Mouse (Mus musculus) heart, embryonic 15.5 days (tissue): ENCODE measurements around the gene Cers5. TPM values are rescaled to one million over a fixed set of nuclear protein-coding genes. Genes with fewer than 3 reads are reported as not detected.
A peak's percentile ranks its signal among the peaks of the same experiment; 100 is the strongest.
"Not testable (repeated sequence)": the region's sequence is repeated elsewhere in the genome, so short reads cannot be mapped to it uniquely, and the experiment has no call there.

Source experiments
- ATAC-seq: fragments of 200-750 bp; cut with Nextera tagmentation; replicated peaks from 2 replicates; pipeline ENCODE4 v1.8.0; 2017; ENCODE audit warnings: low read depth, moderate TSS enrichment; ENCODE audit not compliant: insufficient number of reproducible peaks, insufficient read depth, low FRiP score
- H3K27ac ChIP-seq: fragments of 300-500 bp; sonication (generic); 2 replicates; pipeline ENCODE4 v1.5.1; 2015; ENCODE audit warnings: mild to moderate bottlenecking, inconsistent platforms
- H3K27me3 ChIP-seq: fragments of 300-500 bp; sonication (generic); 2 replicates; pipeline ENCODE4 v1.6.1; 2015; ENCODE audit warnings: inconsistent platforms
- H3K36me3 ChIP-seq: fragments of 300-500 bp; sonication (generic); 2 replicates; pipeline ENCODE4 v1.6.1; 2015; ENCODE audit warnings: mild to moderate bottlenecking, inconsistent platforms
- H3K4me1 ChIP-seq: fragments of 300-500 bp; sonication (generic); replicated peaks from 2 replicates; pipeline ENCODE4 v1.6.1; 2015; ENCODE audit warnings: inconsistent platforms
- H3K4me2 ChIP-seq: fragments of 300-500 bp; sonication (generic); 2 replicates; pipeline ENCODE4 v1.6.1; 2015; ENCODE audit warnings: inconsistent platforms, mild to moderate bottlenecking, moderate library complexity
- H3K4me3 ChIP-seq: fragments of 300-500 bp; sonication (generic); 2 replicates; pipeline ENCODE4 v1.5.1; 2015; ENCODE audit warnings: mild to moderate bottlenecking, inconsistent platforms
- H3K9ac ChIP-seq: fragments of 300-500 bp; sonication (generic); 2 replicates; pipeline ENCODE4 v1.6.1; 2015; ENCODE audit warnings: mild to moderate bottlenecking, inconsistent platforms
- H3K9me3 ChIP-seq: fragments of 300-500 bp; sonication (generic); replicated peaks from 2 replicates; pipeline ENCODE4 v1.6.1; 2016; ENCODE audit warnings: inconsistent platforms
- WGBS: fragments of 180-500 bp; shearing (Covaris S2); methylation state at CpG from one replicate; pipeline ENCODE4 v1.1.7; 2015; ENCODE audit warnings: mixed read lengths; 5-methylcytosine and 5-hydroxymethylcytosine counted together
- polyA plus RNA-seq: library from polyadenylated mRNA; unstranded; fragments of >200 nt; fragmentation: Nextera tagmentation; extraction: Ambion mirVana; gene quantifications from 2 replicates; pipeline ENCODE4 v1.2.1, GENCODE M21; 2015

Gene Cers5
- polyA plus RNA-seq, 1 experiment from 2014 or later = 47.6 TPM

DNA sequence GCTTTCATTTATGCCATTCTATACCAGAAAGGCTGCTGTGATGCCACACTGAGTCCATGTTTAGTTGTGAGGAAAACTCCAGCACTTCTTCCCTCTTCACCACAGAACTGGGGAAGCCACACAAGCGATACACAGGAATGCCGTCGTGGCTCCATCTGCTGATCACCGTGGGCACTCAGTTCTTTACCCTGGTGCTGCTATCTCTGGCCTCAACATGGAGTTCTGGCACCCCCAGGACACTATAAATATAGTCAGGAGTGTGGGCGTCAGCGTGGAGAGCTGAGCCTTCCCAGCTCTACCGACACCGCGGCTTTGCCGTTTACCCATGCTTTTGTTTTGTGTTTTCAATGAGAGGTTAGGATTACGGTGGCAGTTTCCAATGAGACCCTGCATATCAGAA is 36.0 kb downstream of the Cers5 start:
- WGBS = 72% methylated on average over 11 of the region's 11 CpGs
- Histone ChIP-seq H3K4me1 (no peaks in the 10 kb centered on the region), H3K4me2 (no peak overlapping the region), H3K9me3 (no peaks in the 10 kb centered on the region), H3K27me3 (no peaks in the 10 kb centered on the region), H3K4me3 (no peak overlapping the region), H3K36me3 (peaks cover 58% of the 10 kb centered on the region), H3K27ac (no peak overlapping the region), H3K9ac (no peak overlapping the region)
- no peak for ATAC-seq

- no peaks in the 10 kb centered on the region for H3K9me3 ChIP-seq
- H3K9ac ChIP-seq = no peak overlapping the region
- no peak overlapping the region for H3K27ac ChIP-seq
- no peaks in the 10 kb centered on the region for H3K4me1 ChIP-seq
- WGBS = 84% methylated on average over 2 of the region's 2 CpGs
- ATAC-seq = no peak
- no peaks in the 10 kb centered on the region for H3K27me3 ChIP-seq
- no peak overlapping the region for H3K4me3 ChIP-seq
- peaks cover 52% of the 10 kb centered on the region for H3K36me3 ChIP-seq
- H3K4me2 ChIP-seq = no peak overlapping the region
Measured at GRCm38 (mm10) chr15:99735631-99736030, 37.1 kb downstream of the Cers5 start.

GRCm38 (mm10) chr15:99733186-99733585 is 39.5 kb downstream of the Cers5 start:
- no peaks in the 10 kb centered on the region for H3K27me3 ChIP-seq
- H3K4me2 ChIP-seq = no peak overlapping the region
- ATAC-seq = no peak
- 95% methylated on average over 5 of the region's 5 CpGs for WGBS
- H3K9me3 ChIP-seq = 0 out of 2 replicates have a peak, but pooled peaks cover 4% of the 10 kb centered on the region
- peaks cover 48% of the 10 kb centered on the region for H3K36me3 ChIP-seq
- H3K27ac ChIP-seq = no peak overlapping the region
- no peak overlapping the region for H3K4me3 ChIP-seq
- no peak overlapping the region for H3K9ac ChIP-seq
- H3K4me1 ChIP-seq = no peaks in the 10 kb centered on the region

DNA sequence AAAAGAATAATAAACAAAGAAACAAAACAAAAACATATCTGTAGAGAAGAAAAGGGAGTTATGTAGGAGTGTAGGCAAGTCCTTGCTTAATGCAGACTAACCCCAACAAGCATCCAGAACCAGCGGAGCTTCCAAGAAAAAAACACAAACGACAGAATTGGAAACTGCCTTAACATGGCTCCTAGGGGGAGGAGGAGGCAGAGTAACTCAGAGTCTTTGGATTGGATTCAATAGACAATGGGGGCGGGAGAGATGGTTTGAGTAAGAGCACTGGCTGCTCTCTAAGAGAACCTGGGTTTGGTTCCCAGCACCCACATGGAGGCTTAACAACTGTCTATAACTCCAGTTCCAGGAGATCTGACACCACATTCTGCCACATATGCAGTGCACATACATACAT is 41.0 kb downstream of the Cers5 start:
- H3K9me3 ChIP-seq = 0 out of 2 replicates have a peak, but pooled peaks cover 4% of the 10 kb centered on the region
- no peaks in the 10 kb centered on the region for H3K27me3 ChIP-seq
- H3K36me3 ChIP-seq = peaks cover 45% of the 10 kb centered on the region
- no peak for ATAC-seq
- H3K9ac ChIP-seq = no peak overlapping the region
- 88% methylated on average over 3 of the region's 3 CpGs for WGBS
- H3K4me1 ChIP-seq = peaks cover 2% of the 10 kb centered on the region
- H3K27ac ChIP-seq = no peak overlapping the region
- no peak overlapping the region for H3K4me2 ChIP-seq
- no peak overlapping the region for H3K4me3 ChIP-seq

GRCm38 (mm10) chr15:99731167-99731566 is 41.5 kb downstream of the Cers5 start:
- H3K4me2 ChIP-seq = no peak overlapping the region
- no peaks in the 10 kb centered on the region for H3K27me3 ChIP-seq
- no peak overlapping the region for H3K4me3 ChIP-seq
- peaks cover 42% of the 10 kb centered on the region for H3K36me3 ChIP-seq
- 0 out of 2 replicates have a peak, but pooled peaks cover 4% of the 10 kb centered on the region for H3K9me3 ChIP-seq
- no peak for ATAC-seq
- WGBS = 89% methylated on average over 2 of the region's 2 CpGs
- no peak overlapping the region for H3K9ac ChIP-seq
- no peak overlapping the region for H3K27ac ChIP-seq
- H3K4me1 ChIP-seq = peaks cover 7% of the 10 kb centered on the region

- Histone ChIP-seq H3K4me2 (no peak overlapping the region), H3K9me3 (0 out of 2 replicates have a peak, but pooled peaks cover 4% of the 10 kb centered on the region), H3K27me3 (no peaks in the 10 kb centered on the region), H3K4me3 (no peak overlapping the region), H3K4me1 (peaks cover 15% of the 10 kb centered on the region), H3K36me3 (peaks cover 32% of the 10 kb centered on the region), H3K27ac (no peak overlapping the region), H3K9ac (no peak overlapping the region)
- no peak for ATAC-seq
- WGBS = 91% methylated on average over 4 of the region's 4 CpGs
Measured at GRCm38 (mm10) chr15:99729056-99729783, 43.5 kb downstream of the Cers5 start.

GRCm38 (mm10) chr15:99728211-99728610 is 44.5 kb downstream of the Cers5 start:
- H3K36me3 ChIP-seq = peaks cover 30% of the 10 kb centered on the region
- WGBS = 94% methylated on average over 5 of the region's 5 CpGs
- H3K4me2 ChIP-seq = no peak overlapping the region
- no peak for ATAC-seq
- peaks cover 25% of the 10 kb centered on the region for H3K4me1 ChIP-seq
- 0 out of 2 replicates have a peak, but pooled peaks cover 4% of the 10 kb centered on the region for H3K9me3 ChIP-seq
- no peak overlapping the region for H3K27ac ChIP-seq
- H3K9ac ChIP-seq = no peak overlapping the region
- no peak overlapping the region for H3K4me3 ChIP-seq
- no peaks in the 10 kb centered on the region for H3K27me3 ChIP-seq

- Histone ChIP-seq H3K4me1 (peaks cover 31% of the 10 kb centered on the region), H3K9ac (no peak overlapping the region), H3K9me3 (0 out of 2 replicates have a peak, but pooled peaks cover 4% of the 10 kb centered on the region), H3K27ac (no peak overlapping the region), H3K4me3 (no peak overlapping the region), H3K4me2 (no peak overlapping the region), H3K36me3 (peaks cover 24% of the 10 kb centered on the region), H3K27me3 (no peaks in the 10 kb centered on the region)
- WGBS = 95% methylated on average over 12 of the region's 12 CpGs
- no peak for ATAC-seq
Measured at GRCm38 (mm10) chr15:99727525-99727924, 45.2 kb downstream of the Cers5 start.

DNA sequence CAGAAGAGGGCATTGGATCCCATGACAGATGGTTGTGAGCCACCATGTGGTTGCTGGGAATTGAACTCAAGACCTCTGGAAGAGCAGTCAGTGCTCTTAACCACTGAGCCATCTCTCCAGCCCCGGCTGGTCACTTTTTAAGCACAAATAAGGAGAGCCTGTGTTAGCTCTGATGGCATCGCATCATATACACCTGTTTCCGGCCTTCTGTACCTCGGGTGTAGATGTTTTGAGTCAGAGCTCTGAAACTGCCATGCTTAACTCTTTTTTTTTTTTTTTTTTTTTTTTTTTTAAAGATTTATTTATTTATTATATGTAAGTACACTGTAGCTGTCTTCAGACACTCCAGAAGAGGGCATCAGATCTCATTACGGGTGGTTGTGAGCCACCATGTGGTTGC is 45.6 kb downstream of the Cers5 start:
- not testable (repeated sequence) for ATAC-seq, H3K9me3 ChIP-seq, H3K27me3 ChIP-seq, H3K4me3 ChIP-seq, H3K9ac ChIP-seq, H3K27ac ChIP-seq
- 87% methylated on average over 4 of the region's 5 CpGs for WGBS
- peaks cover 24% of the 10 kb centered on the region for H3K36me3 ChIP-seq
- H3K4me1 ChIP-seq = peaks cover 36% of the 10 kb centered on the region
- H3K4me2 ChIP-seq = peak overlapping the region; percentile 73; the same call in 1 of the 2 replicates

GRCm38 (mm10) chr15:99726549-99726948 is 46.1 kb downstream of the Cers5 start:
- WGBS = 59% methylated on average over 2 of the region's 2 CpGs
- no peak for ATAC-seq
- H3K27ac ChIP-seq = peak overlapping the region; percentile 98; the same call in 1 of the 2 replicates

GRCm38 (mm10) chr15:99725341-99726155 is 47.1 kb downstream of the Cers5 start, which contains the start of gene Cox14:
Gene Cox14, plus strand, starts transcription at chr15:99725618.
- H3K27me3 ChIP-seq = no peaks in the 10 kb centered on the region
- H3K9ac ChIP-seq = peak within 1 kb of the TSS; percentile 98
- peaks cover 39% of the 10 kb centered on the region for H3K4me1 ChIP-seq
- peak within 1 kb of the TSS; percentile 100 for H3K4me3 ChIP-seq
- H3K36me3 ChIP-seq = peaks cover 24% of the 10 kb centered on the region
- peak within 1 kb of the TSS; percentile 98 for H3K27ac ChIP-seq
- under 1% methylated on average over 66 of the region's 68 CpGs for WGBS
- peak; percentile 91 for ATAC-seq
- 0 out of 2 replicates have a peak, but pooled peaks cover 4% of the 10 kb centered on the region for H3K9me3 ChIP-seq
- peak within 1 kb of the TSS; percentile 73 for H3K4me2 ChIP-seq

More at GRCm38 (mm10) chr15:99726549-99726948, 46.1 kb downstream of the Cers5 start:
- Histone ChIP-seq H3K4me3 (peak overlapping the region; percentile 100), H3K4me1 (peaks cover 39% of the 10 kb centered on the region), H3K9me3 (0 out of 2 replicates have a peak, but pooled peaks cover 4% of the 10 kb centered on the region), H3K4me2 (peak overlapping the region; percentile 73), H3K9ac (peak overlapping the region; percentile 98), H3K36me3 (peaks cover 24% of the 10 kb centered on the region), H3K27me3 (no peaks in the 10 kb centered on the region)
